Mouse (Mus musculus): ENCODE measurements at regions not wholly inside any gene's neighbourhood (a gene's known extent, or its start where the extent isn't known, plus 50 kb on each side); places are given as distances from the start of the nearest gene placed in this dataset.

DNA sequence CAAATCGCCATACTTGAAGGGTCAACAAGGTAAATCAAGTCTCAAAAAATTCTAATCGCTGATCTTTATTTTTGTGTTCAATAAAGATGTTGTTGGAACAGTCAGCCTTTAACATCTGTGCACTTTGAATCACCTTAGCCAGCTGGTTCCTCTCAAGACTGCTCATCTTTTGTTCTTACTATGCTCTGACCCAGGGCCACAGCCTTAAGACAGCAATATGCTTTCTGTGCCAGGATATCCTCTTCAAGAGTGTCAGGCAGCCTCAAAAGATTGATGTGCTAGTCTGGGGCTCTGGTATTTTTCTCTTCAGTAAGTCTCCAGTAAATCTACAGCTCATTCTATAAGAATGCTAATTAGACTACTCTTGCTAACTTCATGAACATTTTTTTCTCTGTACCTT lies 199.9 kb downstream of the Dph6 start:
- no peaks in the 10 kb centered on the region for H3K36me3 ChIP-seq (ENCODE audit: control insufficient read depth, insufficient read depth)
- no peak overlapping the region for H3K9ac ChIP-seq (ENCODE audit: low read length)
- ATAC-seq (replicated peaks; ENCODE audit: extremely low read depth, insufficient read depth, low FRiP score) = no peak
- no peak overlapping the region for H3K27ac ChIP-seq (ENCODE audit: low read length)
- no peak overlapping the region for H3K4me2 ChIP-seq (ENCODE audit: low read depth, low read length)
- no peak overlapping the region for H3K4me3 ChIP-seq (ENCODE audit: low read length)
- H3K9me3 ChIP-seq (replicated peaks; ENCODE audit: control insufficient read depth, low read length) = no peaks in the 10 kb centered on the region
- no peaks in the 10 kb centered on the region for H3K4me1 ChIP-seq (ENCODE audit: control insufficient read depth, insufficient read depth, low read length)
- H3K27me3 ChIP-seq (ENCODE audit: control insufficient read depth, insufficient read depth, low read length) = no peaks in the 10 kb centered on the region
- WGBS = 63% methylated on average over 2 of the region's 2 CpGs

DNA sequence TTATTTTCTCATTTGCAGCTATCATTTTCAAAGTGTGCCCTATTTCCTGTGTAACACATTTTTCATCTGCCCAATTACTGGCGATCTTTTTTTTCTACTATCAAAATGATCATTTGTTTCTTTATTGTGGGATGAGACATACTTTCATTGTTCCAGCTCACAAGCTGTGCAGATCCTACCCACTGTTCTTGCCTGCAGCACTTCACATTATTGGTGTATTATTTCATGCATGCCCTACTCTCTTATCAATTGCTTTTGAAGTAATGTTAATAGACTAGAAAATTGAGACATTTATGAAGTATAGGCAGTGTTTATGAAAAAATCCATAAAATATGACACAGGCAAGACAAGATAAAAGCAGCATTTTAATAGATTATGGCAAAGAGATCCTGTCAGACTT lies 204.6 kb downstream of the Dph6 start:
- Histone ChIP-seq H3K9ac (ENCODE audit: low read length) (no peak overlapping the region), H3K9me3 (replicated peaks; ENCODE audit: control insufficient read depth, low read length) (no peaks in the 10 kb centered on the region), H3K4me3 (ENCODE audit: low read length) (no peak overlapping the region), H3K27ac (ENCODE audit: low read length) (no peak overlapping the region), H3K27me3 (ENCODE audit: control insufficient read depth, insufficient read depth, low read length) (no peaks in the 10 kb centered on the region), H3K36me3 (ENCODE audit: control insufficient read depth, insufficient read depth) (no peaks in the 10 kb centered on the region), H3K4me2 (ENCODE audit: low read depth, low read length) (no peak overlapping the region), H3K4me1 (ENCODE audit: control insufficient read depth, insufficient read depth, low read length) (no peaks in the 10 kb centered on the region)
- WGBS = 80% methylated on average over 1 of the region's 1 CpGs
- ATAC-seq (replicated peaks; ENCODE audit: extremely low read depth, insufficient read depth, low FRiP score) = no peak

DNA sequence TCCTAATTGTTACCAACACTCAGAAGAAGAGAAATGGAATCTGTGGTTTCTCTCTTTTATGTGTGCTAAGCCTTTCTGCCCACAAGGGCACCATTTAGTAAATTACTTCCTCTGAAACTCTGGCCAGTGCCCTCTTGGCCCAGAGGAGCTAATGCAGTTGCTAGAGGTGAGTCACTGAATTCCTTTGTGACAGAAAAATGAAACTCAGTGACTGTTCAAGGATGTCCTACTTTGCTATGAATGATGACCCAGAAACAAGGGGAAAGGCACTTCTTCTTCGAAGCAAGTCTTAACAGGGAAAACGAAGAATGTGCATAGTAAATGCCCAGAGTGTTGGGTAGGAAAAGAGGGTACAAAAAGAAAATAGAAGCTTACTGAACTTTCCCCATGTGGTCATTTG lies 211.0 kb downstream of the Dph6 start:
- H3K27me3 ChIP-seq (ENCODE audit: control insufficient read depth, insufficient read depth, low read length) = no peaks in the 10 kb centered on the region
- no peak overlapping the region for H3K9ac ChIP-seq (ENCODE audit: low read length)
- H3K9me3 ChIP-seq (replicated peaks; ENCODE audit: control insufficient read depth, low read length) = no peaks in the 10 kb centered on the region
- no peak overlapping the region for H3K4me3 ChIP-seq (ENCODE audit: low read length)
- WGBS = 75% methylated on average over 2 of the region's 2 CpGs
- H3K36me3 ChIP-seq (ENCODE audit: control insufficient read depth, insufficient read depth) = no peaks in the 10 kb centered on the region
- no peak for ATAC-seq (replicated peaks; ENCODE audit: extremely low read depth, insufficient read depth, low FRiP score)
- H3K4me1 ChIP-seq (ENCODE audit: control insufficient read depth, insufficient read depth, low read length) = no peaks in the 10 kb centered on the region
- H3K4me2 ChIP-seq (ENCODE audit: low read depth, low read length) = no peak overlapping the region
- no peak overlapping the region for H3K27ac ChIP-seq (ENCODE audit: low read length)

- H3K9me3 ChIP-seq (replicated peaks; ENCODE audit: control insufficient read depth, low read length) = no peaks in the 10 kb centered on the region
- WGBS = 55% methylated on average over 6 of the region's 6 CpGs
- no peak overlapping the region for H3K27ac ChIP-seq (ENCODE audit: low read length)
- H3K4me2 ChIP-seq (ENCODE audit: low read depth, low read length) = no peak overlapping the region
- no peak overlapping the region for H3K4me3 ChIP-seq (ENCODE audit: low read length)
- H3K36me3 ChIP-seq (ENCODE audit: control insufficient read depth, insufficient read depth) = no peaks in the 10 kb centered on the region
- H3K27me3 ChIP-seq (ENCODE audit: control insufficient read depth, insufficient read depth, low read length) = no peaks in the 10 kb centered on the region
- no peak for ATAC-seq (replicated peaks; ENCODE audit: extremely low read depth, insufficient read depth, low FRiP score)
- H3K4me1 ChIP-seq (ENCODE audit: control insufficient read depth, insufficient read depth, low read length) = no peaks in the 10 kb centered on the region
- H3K9ac ChIP-seq (ENCODE audit: low read length) = no peak overlapping the region
Measured at GRCm38 (mm10) chr2:114440943-114441342, 213.8 kb downstream of the Dph6 start.

- Histone ChIP-seq H3K9ac (ENCODE audit: low read length) (no peak overlapping the region), H3K27ac (ENCODE audit: low read length) (no peak overlapping the region), H3K27me3 (ENCODE audit: control insufficient read depth, insufficient read depth, low read length) (no peaks in the 10 kb centered on the region), H3K4me3 (ENCODE audit: low read length) (no peak overlapping the region), H3K4me2 (ENCODE audit: low read depth, low read length) (no peak overlapping the region), H3K36me3 (ENCODE audit: control insufficient read depth, insufficient read depth) (no peaks in the 10 kb centered on the region), H3K4me1 (ENCODE audit: control insufficient read depth, insufficient read depth, low read length) (no peaks in the 10 kb centered on the region), H3K9me3 (replicated peaks; ENCODE audit: control insufficient read depth, low read length) (no peaks in the 10 kb centered on the region)
- ATAC-seq (replicated peaks; ENCODE audit: extremely low read depth, insufficient read depth, low FRiP score) = no peak
- 45% methylated on average over 1 of the region's 1 CpGs for WGBS
Measured at GRCm38 (mm10) chr2:114439668-114440067, 215.1 kb downstream of the Dph6 start.

DNA sequence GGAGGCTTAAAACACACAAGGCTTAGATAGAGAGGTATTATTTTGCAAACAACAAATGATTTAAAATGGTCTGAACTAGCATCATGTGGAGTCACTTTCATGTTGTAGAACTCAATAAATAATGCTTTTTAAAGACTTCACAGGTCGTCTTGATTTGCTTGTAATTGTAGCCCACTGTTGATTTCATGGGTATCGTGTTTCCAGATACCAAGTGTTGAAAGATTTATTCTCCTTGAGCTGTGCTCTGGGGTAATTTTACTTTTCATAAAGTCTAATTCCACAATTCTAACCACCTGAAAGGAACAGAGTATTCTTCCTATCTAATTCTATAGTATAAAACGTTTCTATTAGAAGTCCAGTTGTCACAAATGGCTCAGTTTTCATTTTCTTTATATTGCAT lies 216.7 kb downstream of the Dph6 start:
- no peak overlapping the region for H3K4me3 ChIP-seq (ENCODE audit: low read length)
- H3K27me3 ChIP-seq (ENCODE audit: control insufficient read depth, insufficient read depth, low read length) = no peaks in the 10 kb centered on the region
- H3K9me3 ChIP-seq (replicated peaks; ENCODE audit: control insufficient read depth, low read length) = no peaks in the 10 kb centered on the region
- WGBS = 35% methylated on average over 3 of the region's 3 CpGs
- no peak overlapping the region for H3K9ac ChIP-seq (ENCODE audit: low read length)
- no peak for ATAC-seq (replicated peaks; ENCODE audit: extremely low read depth, insufficient read depth, low FRiP score)
- H3K27ac ChIP-seq (ENCODE audit: low read length) = no peak overlapping the region
- no peaks in the 10 kb centered on the region for H3K4me1 ChIP-seq (ENCODE audit: control insufficient read depth, insufficient read depth, low read length)
- no peaks in the 10 kb centered on the region for H3K36me3 ChIP-seq (ENCODE audit: control insufficient read depth, insufficient read depth)
- no peak overlapping the region for H3K4me2 ChIP-seq (ENCODE audit: low read depth, low read length)

DNA sequence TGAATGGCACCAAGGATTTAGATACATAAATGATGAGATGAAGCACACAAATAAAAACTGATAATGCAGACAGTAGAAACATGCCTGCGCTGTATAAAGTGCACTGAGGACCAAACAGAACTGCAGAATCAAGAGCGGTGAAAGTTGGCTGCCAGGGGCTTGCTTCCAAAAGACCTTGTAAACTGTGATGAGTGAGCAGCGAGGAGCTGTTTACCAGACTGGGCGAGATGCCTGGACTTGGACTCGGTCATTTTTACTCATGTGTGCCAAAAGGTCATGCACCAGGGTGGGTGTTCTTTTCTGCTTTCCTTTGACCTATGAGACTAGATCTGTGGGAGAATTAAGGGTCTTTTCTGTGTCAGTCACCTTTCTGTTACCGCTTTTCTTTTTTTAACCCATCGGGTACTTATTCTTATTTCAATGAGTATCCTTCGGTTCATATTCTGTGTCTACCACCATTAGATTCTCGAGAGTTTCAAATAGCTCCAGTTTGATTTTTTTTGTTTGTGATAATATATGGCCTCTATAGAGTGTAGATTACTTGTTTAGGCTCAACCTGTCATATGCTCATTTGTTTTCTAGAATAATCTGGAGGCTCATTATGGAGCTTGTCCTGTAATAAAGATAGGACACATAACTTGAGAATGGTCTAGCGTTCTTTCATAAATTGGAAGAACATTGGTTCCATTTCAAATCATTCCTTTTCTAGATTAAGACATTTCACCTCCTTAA lies 226.3 kb upstream of the Zfp770 start:
- Histone ChIP-seq H3K9ac (ENCODE audit: low read length) (no peak overlapping the region), H3K27me3 (ENCODE audit: control insufficient read depth, insufficient read depth, low read length) (no peaks in the 10 kb centered on the region), H3K4me2 (ENCODE audit: low read depth, low read length) (no peak overlapping the region), H3K4me3 (ENCODE audit: low read length) (no peak overlapping the region), H3K9me3 (replicated peaks; ENCODE audit: control insufficient read depth, low read length) (no peaks in the 10 kb centered on the region), H3K4me1 (ENCODE audit: control insufficient read depth, insufficient read depth, low read length) (peaks cover 5% of the 10 kb centered on the region; the same call in 1 of the 2 replicates), H3K27ac (ENCODE audit: low read length) (peak overlapping the region; percentile 31; the same call in 1 of the 2 replicates), H3K36me3 (ENCODE audit: control insufficient read depth, insufficient read depth) (no peaks in the 10 kb centered on the region)
- 67% methylated on average over 10 of the region's 10 CpGs for WGBS
- peak; percentile 32; the same call in 1 of the 2 replicates for ATAC-seq (replicated peaks; ENCODE audit: extremely low read depth, insufficient read depth, low FRiP score)

GRCm38 (mm10) chr2:114419346-114419745 lies 218.1 kb upstream of the Zfp770 start:
- no peaks in the 10 kb centered on the region; the same call in 1 of the 2 replicates for H3K9me3 ChIP-seq (replicated peaks; ENCODE audit: control insufficient read depth, low read length)
- no peaks in the 10 kb centered on the region for H3K4me1 ChIP-seq (ENCODE audit: control insufficient read depth, insufficient read depth, low read length)
- H3K27me3 ChIP-seq (ENCODE audit: control insufficient read depth, insufficient read depth, low read length) = no peaks in the 10 kb centered on the region
- no peak overlapping the region for H3K27ac ChIP-seq (ENCODE audit: low read length)
- H3K36me3 ChIP-seq (ENCODE audit: control insufficient read depth, insufficient read depth) = no peaks in the 10 kb centered on the region
- WGBS = 59% methylated on average over 3 of the region's 3 CpGs
- ATAC-seq (replicated peaks; ENCODE audit: extremely low read depth, insufficient read depth, low FRiP score) = no peak
- no peak overlapping the region for H3K4me2 ChIP-seq (ENCODE audit: low read depth, low read length)
- no peak overlapping the region for H3K9ac ChIP-seq (ENCODE audit: low read length)
- no peak overlapping the region for H3K4me3 ChIP-seq (ENCODE audit: low read length)

DNA sequence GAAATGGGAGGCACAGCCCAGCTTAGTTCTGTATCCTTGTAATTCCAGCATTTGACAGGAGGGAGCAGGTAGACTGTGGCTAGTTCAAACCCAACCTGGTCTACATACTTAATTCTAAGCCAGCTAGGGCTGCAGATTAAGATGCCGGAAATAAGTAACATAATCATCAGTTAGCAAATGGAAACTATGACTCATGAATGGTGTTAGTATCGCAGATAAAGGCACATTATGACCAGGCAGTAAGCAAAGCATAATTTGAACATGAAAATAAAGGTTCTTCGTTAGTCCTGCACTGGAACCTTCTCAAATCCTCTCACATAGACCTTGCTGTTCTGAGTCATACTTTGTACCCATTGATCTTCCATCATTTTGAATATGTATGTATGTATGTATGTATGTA lies 211.7 kb upstream of the Zfp770 start:
- no peaks in the 10 kb centered on the region for H3K36me3 ChIP-seq (ENCODE audit: control insufficient read depth, insufficient read depth)
- WGBS = 70% methylated on average over 3 of the region's 3 CpGs
- no peak for ATAC-seq (replicated peaks; ENCODE audit: extremely low read depth, insufficient read depth, low FRiP score)
- H3K27me3 ChIP-seq (ENCODE audit: control insufficient read depth, insufficient read depth, low read length) = no peaks in the 10 kb centered on the region
- no peak overlapping the region for H3K9ac ChIP-seq (ENCODE audit: low read length)
- H3K4me3 ChIP-seq (ENCODE audit: low read length) = no peak overlapping the region
- no peak overlapping the region for H3K27ac ChIP-seq (ENCODE audit: low read length)
- no peaks in the 10 kb centered on the region for H3K9me3 ChIP-seq (replicated peaks; ENCODE audit: control insufficient read depth, low read length)
- H3K4me1 ChIP-seq (ENCODE audit: control insufficient read depth, insufficient read depth, low read length) = no peaks in the 10 kb centered on the region
- H3K4me2 ChIP-seq (ENCODE audit: low read depth, low read length) = no peak overlapping the region
